Mouse (Mus musculus) megakaryocyte progenitor cell, adult 5-6 weeks (primary cell): ENCODE measurements at regions not wholly inside any gene's neighbourhood (a gene's known extent, or its start where the extent isn't known, plus 50 kb on each side); places are given as distances from the start of the nearest gene placed in this dataset.
"Not testable (repeated sequence)": the region's sequence is repeated elsewhere in the genome, so short reads cannot be mapped to it uniquely, and the experiment has no call there.

Source experiments
- ATAC-seq: replicated peaks from 2 replicates; pipeline ENCODE4 v1.8.0; 2016; ENCODE audit warnings: mild to moderate bottlenecking, moderate TSS enrichment, inconsistent platforms; ENCODE audit not compliant: poor library complexity

DNA sequence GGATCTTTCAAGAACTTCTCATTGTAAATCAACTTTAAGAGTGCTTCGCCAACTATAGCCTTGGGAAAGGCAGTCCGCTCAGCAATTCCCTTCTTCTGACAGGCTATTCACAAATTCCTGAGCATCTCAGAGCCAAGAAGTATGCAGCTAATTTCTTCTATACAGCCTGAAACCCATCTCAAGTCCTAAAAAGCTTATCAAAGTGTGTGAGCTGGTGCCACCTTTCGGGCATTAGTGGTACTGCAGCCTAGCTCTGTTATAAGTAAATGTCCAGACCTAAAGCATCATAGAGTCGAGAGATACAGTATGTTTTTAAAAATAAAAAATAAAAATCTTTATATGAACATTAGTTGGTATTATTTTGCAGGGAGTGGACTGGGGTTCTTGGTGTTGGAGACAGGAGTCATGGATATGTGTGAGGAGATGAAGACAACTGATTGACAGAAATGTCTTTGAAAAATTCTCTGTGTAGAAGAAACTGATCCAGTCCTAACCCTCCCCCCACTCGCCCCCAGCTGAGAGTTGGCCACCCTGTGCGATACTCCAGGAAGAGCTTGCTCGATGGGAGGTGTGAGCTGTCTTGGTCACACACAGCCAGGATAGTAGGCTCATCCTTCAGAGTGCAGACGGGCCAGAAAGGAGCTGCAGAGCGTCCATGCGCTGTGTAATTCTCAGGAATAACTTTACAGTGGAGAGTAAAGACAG is 56.4 kb downstream of the Bod1 start:
- ATAC-seq = peak; percentile 73

DNA sequence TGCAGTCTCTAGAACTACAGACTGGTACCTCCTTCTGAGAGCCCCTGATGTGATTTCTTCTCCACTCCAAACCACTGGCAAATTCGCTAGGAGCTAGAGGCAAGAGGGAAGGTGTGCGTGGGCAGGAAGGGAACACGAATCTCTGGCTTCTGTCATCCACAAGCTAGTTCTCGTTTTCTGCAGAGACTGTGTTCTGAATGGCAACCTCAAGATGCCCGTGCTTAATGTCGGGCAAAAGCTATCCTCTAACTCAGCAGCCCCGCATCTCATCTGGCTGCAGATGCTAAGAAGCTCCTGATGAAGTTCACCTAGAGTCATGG is 57.3 kb downstream of the Bod1 start:
- ATAC-seq = no peak

- ATAC-seq = no peak
These were observed 57.8 kb downstream of the Bod1 start for GRCm38 (mm10) chr11:31613688-31614393.

DNA sequence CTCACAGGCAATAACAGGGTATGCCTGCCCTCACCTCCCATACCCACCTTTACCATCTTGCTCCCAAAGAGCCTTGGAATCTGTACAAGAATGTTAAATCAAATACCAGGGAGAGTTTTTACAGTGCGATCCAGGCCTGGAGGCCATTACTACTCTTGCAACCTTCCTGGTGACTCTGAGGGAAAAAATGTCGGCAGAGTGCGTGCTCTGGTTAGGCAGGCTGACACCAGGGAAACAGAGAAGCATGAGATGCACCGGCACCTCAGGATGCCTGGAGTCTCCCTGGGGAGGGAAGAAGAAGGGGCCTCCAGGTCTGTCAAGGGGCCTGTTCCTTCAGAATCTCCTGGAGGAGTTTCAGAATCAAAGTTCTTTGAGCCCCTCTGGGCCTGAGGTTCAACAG is 63.2 kb downstream of the Bod1 start:
- no peak for ATAC-seq

GRCm38 (mm10) chr11:31601499-31601898 is 70.2 kb downstream of the Bod1 start:
- no peak for ATAC-seq

- no peak for ATAC-seq
These were observed 78.1 kb downstream of the Bod1 start for GRCm38 (mm10) chr11:31593604-31594003.

GRCm38 (mm10) chr11:31592061-31592460 is 79.6 kb downstream of the Bod1 start:
- ATAC-seq = no peak

- ATAC-seq = no peak
These were observed 80.6 kb downstream of the Bod1 start for GRCm38 (mm10) chr11:31591037-31591554.

- ATAC-seq = no peak
These were observed 96.7 kb downstream of the Bod1 start for GRCm38 (mm10) chr11:31574941-31575340.

GRCm38 (mm10) chr11:31564742-31565510 is 106.8 kb downstream of the Bod1 start:
- no peak for ATAC-seq

DNA sequence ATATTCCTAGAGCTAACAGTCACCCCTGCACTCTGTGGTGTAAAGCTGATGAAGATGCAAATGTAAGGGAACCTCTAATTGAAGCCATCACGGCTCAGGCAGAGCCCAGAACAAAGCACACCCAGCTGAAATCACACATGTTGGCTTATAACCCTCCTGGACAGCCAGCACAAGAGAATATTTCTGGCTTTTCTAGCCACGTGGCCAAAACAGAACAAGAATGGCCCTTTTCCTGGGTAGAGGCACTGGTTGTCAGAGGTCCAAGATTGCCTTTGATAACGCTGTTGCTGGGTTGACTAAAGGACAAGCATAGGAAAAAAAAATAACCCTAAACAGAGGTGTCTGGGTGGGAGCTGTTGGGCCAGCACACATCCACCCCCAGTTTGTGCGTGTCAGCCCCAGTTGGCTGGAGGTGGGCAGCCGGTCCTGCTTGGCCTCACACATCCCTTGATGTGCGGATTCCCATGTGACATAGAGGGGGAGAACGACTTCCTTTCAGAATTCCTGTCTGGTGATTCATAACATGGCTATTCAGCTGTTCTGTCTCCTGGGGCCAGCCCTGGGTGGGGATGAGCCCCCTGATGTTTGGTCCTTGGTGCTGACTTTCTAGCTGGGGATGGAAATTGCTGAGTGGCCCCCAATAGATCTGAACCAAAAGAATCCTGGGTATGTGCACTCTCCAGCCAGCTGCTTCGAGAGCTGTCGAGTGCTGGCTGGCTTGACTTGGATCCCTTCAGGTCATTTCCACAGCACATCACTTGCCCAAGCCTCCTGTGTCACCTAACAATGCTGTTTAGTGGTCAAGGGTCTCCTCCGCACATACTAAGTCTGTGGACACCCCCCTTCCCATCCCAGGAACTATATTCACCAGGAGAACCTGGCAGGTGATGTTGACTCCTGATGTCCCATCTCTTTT is 107.6 kb downstream of the Bod1 start:
- ATAC-seq = no peak

GRCm38 (mm10) chr11:31562954-31563353 is 108.7 kb downstream of the Bod1 start:
- ATAC-seq = no peak

- no peak for ATAC-seq
These were observed 110.9 kb downstream of the Bod1 start for GRCm38 (mm10) chr11:31560775-31561174.

DNA sequence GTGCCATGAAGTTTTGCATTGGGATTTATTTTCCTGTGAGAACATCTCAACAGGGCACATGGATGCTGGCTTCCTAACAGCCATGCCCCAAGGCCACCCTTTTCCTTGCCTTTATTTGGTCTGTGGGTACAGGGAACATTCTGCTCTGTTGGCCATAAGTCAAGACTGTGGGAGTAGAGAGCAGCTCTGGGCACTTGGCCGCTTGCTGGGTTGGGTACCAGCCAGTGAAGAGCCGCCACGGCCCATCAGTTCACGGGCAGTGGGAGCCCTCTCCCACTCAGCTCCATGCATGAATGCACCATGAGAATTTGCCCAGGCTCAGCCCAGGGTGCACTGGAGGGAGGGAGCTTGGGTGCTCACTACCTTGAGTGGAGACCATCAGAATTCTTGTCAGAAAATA is 116.6 kb downstream of the Bod1 start:
- ATAC-seq = no peak

GRCm38 (mm10) chr11:31551614-31552271 is 119.9 kb downstream of the Bod1 start:
- ATAC-seq = no peak

DNA sequence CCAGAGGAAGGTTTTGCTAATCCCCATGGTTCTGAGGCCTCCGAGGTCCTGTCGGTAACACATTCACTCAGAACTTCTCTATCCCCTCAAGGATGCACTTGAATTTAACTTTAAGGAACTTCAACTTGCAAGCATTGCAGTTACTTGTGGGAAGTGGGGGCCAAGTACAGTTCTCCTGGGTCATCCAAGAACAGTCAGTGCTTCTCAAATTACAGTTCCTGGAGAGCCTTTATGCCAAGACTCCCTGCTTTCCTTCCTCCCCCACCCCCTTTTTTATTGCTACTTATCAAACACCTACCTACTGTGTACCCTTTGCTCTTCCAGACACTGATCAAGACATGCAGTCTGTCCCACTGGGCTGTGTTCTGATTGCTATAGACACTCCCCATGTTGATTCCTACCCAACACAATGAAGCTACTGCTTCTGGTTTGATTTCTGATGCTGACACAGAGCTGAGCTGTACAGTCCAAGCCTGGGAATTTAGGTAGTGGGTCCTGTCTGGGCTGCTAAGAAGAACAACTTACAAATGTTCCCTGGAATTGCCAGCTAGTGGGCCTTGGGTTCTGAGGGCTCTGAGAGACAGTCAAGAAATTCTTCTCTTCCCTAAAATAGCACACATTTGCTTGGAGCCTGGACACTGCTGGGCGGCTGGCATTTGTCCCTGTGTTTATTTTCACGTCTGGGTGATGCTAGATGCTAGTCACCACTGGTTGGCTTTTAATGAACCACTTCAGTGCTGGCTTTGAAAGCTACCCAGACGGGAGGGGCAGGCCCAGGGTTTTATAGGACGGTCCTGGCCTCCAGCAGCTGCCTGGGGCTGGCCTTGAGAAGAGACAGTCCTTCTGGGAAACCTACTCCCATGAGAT is 120.7 kb downstream of the Bod1 start:
- no peak for ATAC-seq

DNA sequence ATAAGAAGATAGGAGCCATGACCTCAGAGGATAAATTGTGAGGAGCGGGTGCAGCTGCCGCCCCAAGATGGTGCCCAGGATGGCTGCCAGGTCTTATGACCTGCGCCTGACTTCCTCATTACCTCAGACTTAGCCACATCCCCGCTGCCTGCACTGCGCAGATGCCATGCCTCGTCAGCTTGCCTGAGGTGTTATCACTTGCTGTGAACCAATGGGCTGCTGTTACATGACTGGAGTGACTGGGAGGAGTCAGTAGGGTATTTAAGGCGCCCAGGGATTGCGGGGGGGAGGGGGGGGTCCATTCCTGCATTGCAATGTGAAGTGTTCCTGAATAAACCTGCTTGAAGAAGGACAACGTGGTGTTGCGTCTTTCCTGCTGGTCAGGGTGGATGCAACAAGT is 126.2 kb downstream of the Bod1 start:
- not testable (repeated sequence) for ATAC-seq

GRCm38 (mm10) chr11:31542635-31543219 is 129.0 kb downstream of the Bod1 start:
- ATAC-seq = no peak

DNA sequence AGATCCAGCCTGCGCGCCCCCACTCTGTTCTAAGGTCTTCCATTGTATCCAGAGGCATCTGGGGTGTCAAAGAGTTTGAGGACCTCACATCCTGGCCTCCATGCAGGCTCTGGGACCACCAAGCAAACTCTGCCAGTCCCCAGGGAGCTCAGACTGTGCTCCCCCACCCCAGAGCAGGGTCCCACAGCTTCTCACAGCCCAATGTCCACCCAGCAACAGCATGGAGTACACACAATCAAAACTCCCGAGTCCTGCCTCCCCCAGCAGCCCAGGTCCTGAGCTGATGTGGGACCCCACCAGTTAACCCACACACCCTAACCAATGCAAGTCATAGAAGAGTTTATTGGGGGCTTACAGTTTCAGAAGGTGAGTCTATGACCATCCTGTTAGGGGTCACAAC is 130.3 kb downstream of the Bod1 start:
- no peak for ATAC-seq
